Mouse (Mus musculus) liver, adult 2 months (tissue): Measurements from ENCODE around the gene Cdc14a. TPM values are rescaled to one million over a fixed set of nuclear protein-coding genes. Genes with fewer than 3 reads are reported as not detected.
A peak's percentile ranks its signal among the peaks of the same experiment; 100 is the strongest.

ENCODE experiments used
- DNase-seq: peaks from one replicate; pipeline ENCODE4 v3.0.0-alpha.2; 2011; ENCODE audit warnings: low read depth, low spot score; ENCODE audit errors: extremely low read depth
- H3K27ac ChIP-seq: fragments of 200-500 bp; replicated peaks from 2 replicates; pipeline ENCODE4 v1.5.1; 2012; ENCODE audit warnings: low read depth, mild to moderate bottlenecking, control low read depth, inconsistent platforms, low read length; ENCODE audit not compliant: insufficient read depth
- H3K27me3 ChIP-seq: fragments of 200-500 bp; 2 replicates; pipeline ENCODE4 v1.6.1; 2012; ENCODE audit warnings: mild to moderate bottlenecking, moderate library complexity, low read length, inconsistent platforms; ENCODE audit not compliant: control insufficient read depth, insufficient read depth
- H3K36me3 ChIP-seq: fragments of 200-500 bp; 2 replicates; pipeline ENCODE4 v1.6.1; 2012; ENCODE audit warnings: low read length, inconsistent platforms; ENCODE audit not compliant: control insufficient read depth, insufficient read depth
- H3K4me1 ChIP-seq: fragments of 200-500 bp; 2 replicates; pipeline ENCODE4 v1.6.1; 2011; ENCODE audit warnings: low read length; ENCODE audit not compliant: control insufficient read depth, insufficient read depth
- H3K4me3 ChIP-seq: fragments of 200-500 bp; 2 replicates; pipeline ENCODE4 v1.5.1; 2011; ENCODE audit warnings: low read depth, mild to moderate bottlenecking, control low read depth, low read length, moderate library complexity; ENCODE audit not compliant: insufficient read depth
- H3K79me2 ChIP-seq: fragments of 200-500 bp; 2 replicates; pipeline ENCODE4 v1.6.1; 2012; ENCODE audit warnings: inconsistent platforms, mild to moderate bottlenecking, low read length, moderate library complexity; ENCODE audit not compliant: control insufficient read depth, insufficient read depth
- H3K9ac ChIP-seq: fragments of 200-500 bp; 2 replicates; pipeline ENCODE4 v1.6.1; 2012; ENCODE audit warnings: low read depth, mild to moderate bottlenecking, control low read depth, inconsistent platforms, low read length
- CTCF ChIP-seq: fragments of 200-500 bp; IDR thresholded peaks from 2 replicates; pipeline ENCODE4 v1.5.1; 2011; ENCODE audit warnings: low read depth, low read length, control low read depth
- POLR2A ChIP-seq: fragments of 200-500 bp; IDR thresholded peaks from 2 replicates; pipeline ENCODE4 v1.6.1; 2011; ENCODE audit warnings: low read length, control low read depth; ENCODE audit not compliant: insufficient read depth; ENCODE audit errors: extremely low read depth
- WGBS: fragments of 180-500 bp; shearing (Covaris S2); methylation state at CpG from one replicate; pipeline ENCODE4 v1.1.7; 2018; 5-methylcytosine and 5-hydroxymethylcytosine counted together
- polyA plus RNA-seq: library from polyadenylated mRNA; depleted of rRNA; stranded (reverse); fragments of >200 nt; gene quantifications from 2 replicates; pipeline ENCODE4 v1.2.3, GENCODE M21; 2012
- total RNA-seq: library from RNA; depleted of rRNA; stranded (reverse); fragments of >200 nt; gene quantifications from 2 replicates; pipeline ENCODE4 v1.2.3, GENCODE M21; 2014

Gene Cdc14a
- total and polyA plus RNA-seq, 2 experiments: 0.50 to 1.1 TPM

GRCm38 (mm10) chr3:116263061-116263460, 160.8 kb downstream of the Cdc14a start:
- WGBS: 33% methylated on average over 5 of the region's 5 CpGs

DNA sequence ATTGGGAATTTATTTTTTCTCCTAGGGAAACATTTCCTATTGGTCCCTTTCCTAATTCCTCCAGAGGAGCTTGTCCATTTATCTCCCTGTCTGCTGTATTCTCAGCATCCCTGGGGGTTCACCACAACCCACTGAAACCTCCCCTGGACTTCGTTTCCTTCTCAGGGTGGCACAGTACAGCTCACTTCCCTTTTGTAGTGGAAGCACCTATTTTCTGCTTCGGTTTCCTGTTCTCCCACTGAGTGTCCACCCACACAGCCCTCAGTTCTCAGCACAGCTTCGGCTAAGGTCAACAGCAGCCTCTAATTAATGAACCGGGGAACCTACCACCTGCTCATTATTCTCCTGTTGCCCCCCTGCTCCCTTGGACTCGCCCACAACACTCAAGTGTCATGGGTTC, 167.7 kb downstream of the Cdc14a start:
- Histone ChIP-seq H3K4me3 (no peak overlapping the region), H3K27ac (no peak overlapping the region), H3K9ac (no peak overlapping the region), H3K27me3 (peaks cover 19% of the 10 kb centered on the region), H3K4me1 (peaks cover 3% of the 10 kb centered on the region; the same call in 1 of the 2 replicates), H3K36me3 (no peaks in the 10 kb centered on the region), H3K79me2 (no peaks in the 10 kb centered on the region)
- TF ChIP-seq CTCF (no peak), POLR2A (no peak)
- DNase-seq: no peak
- WGBS: 72% methylated on average over 5 of the region's 5 CpGs

More at GRCm38 (mm10) chr3:116263061-116263460, 160.8 kb downstream of the Cdc14a start:
- peak; percentile 49 for DNase-seq
- TF ChIP-seq CTCF (no peak), POLR2A (no peak)
- no peak overlapping the region for H3K4me3 ChIP-seq
- H3K9ac ChIP-seq: no peak overlapping the region
- H3K27me3 ChIP-seq: no peaks in the 10 kb centered on the region
- no peaks in the 10 kb centered on the region for H3K36me3 ChIP-seq
- peaks cover 10% of the 10 kb centered on the region for H3K4me1 ChIP-seq
- no peaks in the 10 kb centered on the region for H3K79me2 ChIP-seq
- no peak overlapping the region for H3K27ac ChIP-seq

- Histone ChIP-seq H3K4me3 (peak within 1 kb of the TSS; percentile 37; the same call in 1 of the 2 replicates), H3K4me1 (peaks cover 3% of the 10 kb centered on the region; the same call in 1 of the 2 replicates), H3K27me3 (peaks cover 19% of the 10 kb centered on the region), H3K27ac (no peak within 1 kb of the TSS), H3K9ac (no peak within 1 kb of the TSS), H3K36me3 (no peaks in the 10 kb centered on the region), H3K79me2 (no peaks in the 10 kb centered on the region)
- WGBS: 25% methylated on average over 9 of the region's 9 CpGs
- no peak for DNase-seq
- no peak for TF ChIP-seq CTCF
- TF ChIP-seq POLR2A: no peak
Observed at GRCm38 (mm10) chr3:116253077-116253531, 170.7 kb downstream of the Cdc14a start, which contains the start of gene Gpr88. TSS of gene Gpr88 (minus strand) at chr3:116253503.

- Histone ChIP-seq H3K4me1 (peaks cover 3% of the 10 kb centered on the region; the same call in 1 of the 2 replicates), H3K4me3 (peak overlapping the region; percentile 37; the same call in 1 of the 2 replicates), H3K9ac (no peak overlapping the region), H3K79me2 (no peaks in the 10 kb centered on the region), H3K27me3 (peaks cover 19% of the 10 kb centered on the region), H3K36me3 (no peaks in the 10 kb centered on the region), H3K27ac (no peak overlapping the region)
- TF ChIP-seq CTCF (peak; percentile 14; the same call in 1 of the 2 replicates), POLR2A (no peak)
- WGBS: 3% methylated on average over 48 of the region's 48 CpGs
- DNase-seq: no peak
Observed at GRCm38 (mm10) chr3:116252255-116253040, 171.4 kb downstream of the Cdc14a start.

DNA sequence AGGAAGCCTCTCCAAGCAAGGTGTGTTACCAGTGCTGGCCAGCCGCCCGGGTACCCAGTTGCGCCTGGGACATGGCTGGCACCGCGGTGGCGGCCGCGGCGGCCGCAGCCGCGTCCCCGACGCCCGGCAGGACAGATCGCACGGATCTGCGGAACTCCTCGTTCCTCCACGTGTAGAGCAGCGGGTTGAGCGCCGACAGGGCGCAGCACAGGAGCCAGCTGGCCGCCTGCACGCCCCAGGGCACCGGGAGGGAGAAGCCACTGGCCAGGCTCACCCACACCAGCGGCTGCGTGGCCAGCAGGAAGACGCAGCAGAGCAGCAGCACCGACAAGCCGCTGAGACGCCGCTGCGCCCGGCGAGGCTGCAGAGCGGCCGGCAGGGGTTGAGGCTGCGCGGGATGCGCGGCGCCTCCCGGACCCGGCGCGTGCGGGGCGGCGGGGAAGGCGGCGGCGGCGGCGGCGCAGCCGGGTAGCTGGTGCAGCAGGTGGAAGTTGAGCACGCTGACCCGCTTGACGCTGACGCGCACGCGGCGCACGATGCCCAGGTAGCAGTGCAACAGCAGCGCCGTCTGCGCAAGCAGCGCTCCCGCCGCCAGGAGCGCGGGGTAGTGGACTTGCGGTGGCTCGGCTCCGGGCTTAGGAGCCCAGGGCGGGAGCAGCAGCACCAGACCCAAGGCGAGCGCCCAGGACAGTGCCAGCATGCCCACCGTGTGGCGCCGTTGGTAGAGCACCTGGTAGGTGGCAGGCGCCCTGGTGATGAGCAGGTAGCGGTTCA, 172.2 kb downstream of the Cdc14a start:
- DNase-seq: peak; percentile 29
- Histone ChIP-seq H3K27me3 (peaks cover 19% of the 10 kb centered on the region), H3K79me2 (no peaks in the 10 kb centered on the region), H3K36me3 (no peaks in the 10 kb centered on the region), H3K9ac (peak overlapping the region; percentile 23), H3K27ac (no peak overlapping the region), H3K4me1 (peaks cover 3% of the 10 kb centered on the region; the same call in 1 of the 2 replicates), H3K4me3 (peak overlapping the region; percentile 37; the same call in 1 of the 2 replicates)
- 2% methylated on average over 79 of the region's 86 CpGs for WGBS
- TF ChIP-seq POLR2A (no peak), CTCF (no peak)
